Mouse (Mus musculus): ENCODE measurements around the gene Chst13. TPM values are rescaled to one million over a fixed set of nuclear protein-coding genes. Genes with fewer than 3 reads are reported as not detected.

Gene Chst13
- polyA plus RNA-seq, 1 experiment: not detected

- H3K27ac ChIP-seq (ENCODE audit: insufficient read depth, low read length): no peak overlapping the region
- no peaks in the 10 kb centered on the region for H3K4me1 ChIP-seq (ENCODE audit: control insufficient read depth, insufficient read depth, low read length)
- TF ChIP-seq CTCF (IDR thresholded peaks at IDR 0.05; ENCODE audit: borderline replicate concordance, insufficient read depth, low read length) (no peak), POLR2A (IDR thresholded peaks at IDR 0.05; ENCODE audit: low read depth, low read length) (no peak)
- H3K4me3 ChIP-seq (ENCODE audit: insufficient read depth, low read length): no peak overlapping the region
Observed at GRCm38 (mm10) chr6:90321811-90322210, 3.2 kb downstream of the Chst13 start.

GRCm38 (mm10) chr6:90320429-90320828, 4.6 kb downstream of the Chst13 start:
- TF ChIP-seq CTCF (IDR thresholded peaks at IDR 0.05; ENCODE audit: borderline replicate concordance, insufficient read depth, low read length) (no peak), POLR2A (IDR thresholded peaks at IDR 0.05; ENCODE audit: low read depth, low read length) (no peak)
- Histone ChIP-seq H3K4me1 (ENCODE audit: control insufficient read depth, insufficient read depth, low read length) (no peaks in the 10 kb centered on the region), H3K4me3 (ENCODE audit: insufficient read depth, low read length) (no peak overlapping the region), H3K27ac (ENCODE audit: insufficient read depth, low read length) (no peak overlapping the region)

- no peaks in the 10 kb centered on the region for H3K4me1 ChIP-seq (ENCODE audit: control insufficient read depth, insufficient read depth, low read length)
- no peak overlapping the region for H3K4me3 ChIP-seq (ENCODE audit: insufficient read depth, low read length)
- TF ChIP-seq CTCF (IDR thresholded peaks at IDR 0.05; ENCODE audit: borderline replicate concordance, insufficient read depth, low read length) (no peak), POLR2A (IDR thresholded peaks at IDR 0.05; ENCODE audit: low read depth, low read length) (no peak)
Observed at GRCm38 (mm10) chr6:90319475-90320191, 5.4 kb downstream of the Chst13 start.

GRCm38 (mm10) chr6:90319019-90319418, 6.0 kb downstream of the Chst13 start:
- Histone ChIP-seq H3K4me3 (ENCODE audit: insufficient read depth, low read length) (no peak overlapping the region), H3K4me1 (ENCODE audit: control insufficient read depth, insufficient read depth, low read length) (no peaks in the 10 kb centered on the region), H3K27ac (ENCODE audit: insufficient read depth, low read length) (no peak overlapping the region)
- no peak for TF ChIP-seq CTCF (IDR thresholded peaks at IDR 0.05; ENCODE audit: borderline replicate concordance, insufficient read depth, low read length)
- no peak for TF ChIP-seq POLR2A (IDR thresholded peaks at IDR 0.05; ENCODE audit: low read depth, low read length)

More at GRCm38 (mm10) chr6:90319475-90320191, 5.4 kb downstream of the Chst13 start:
- no peak overlapping the region for H3K27ac ChIP-seq (ENCODE audit: insufficient read depth, low read length)

- H3K4me3 ChIP-seq (ENCODE audit: insufficient read depth, low read length): no peak overlapping the region
- H3K4me1 ChIP-seq (ENCODE audit: control insufficient read depth, insufficient read depth, low read length): no peaks in the 10 kb centered on the region
- H3K27ac ChIP-seq (ENCODE audit: insufficient read depth, low read length): no peak overlapping the region
- TF ChIP-seq POLR2A (IDR thresholded peaks at IDR 0.05; ENCODE audit: low read depth, low read length) (no peak), CTCF (IDR thresholded peaks at IDR 0.05; ENCODE audit: borderline replicate concordance, insufficient read depth, low read length) (no peak)
Observed at GRCm38 (mm10) chr6:90317510-90318258, 7.3 kb downstream of the Chst13 start.

GRCm38 (mm10) chr6:90315961-90316360, 9.0 kb downstream of the Chst13 start:
- H3K4me1 ChIP-seq (ENCODE audit: control insufficient read depth, insufficient read depth, low read length): no peaks in the 10 kb centered on the region
- no peak overlapping the region for H3K27ac ChIP-seq (ENCODE audit: insufficient read depth, low read length)
- no peak for TF ChIP-seq POLR2A (IDR thresholded peaks at IDR 0.05; ENCODE audit: low read depth, low read length)
- TF ChIP-seq CTCF (IDR thresholded peaks at IDR 0.05; ENCODE audit: borderline replicate concordance, insufficient read depth, low read length): no peak
- H3K4me3 ChIP-seq (ENCODE audit: insufficient read depth, low read length): no peak overlapping the region

GRCm38 (mm10) chr6:90308839-90309778, 15.9 kb downstream of the Chst13 start:
- Histone ChIP-seq H3K4me3 (ENCODE audit: insufficient read depth, low read length) (no peak overlapping the region), H3K4me1 (ENCODE audit: control insufficient read depth, insufficient read depth, low read length) (no peaks in the 10 kb centered on the region), H3K27ac (ENCODE audit: insufficient read depth, low read length) (no peak overlapping the region)
- TF ChIP-seq POLR2A (IDR thresholded peaks at IDR 0.05; ENCODE audit: low read depth, low read length): no peak
- TF ChIP-seq CTCF (IDR thresholded peaks at IDR 0.05; ENCODE audit: borderline replicate concordance, insufficient read depth, low read length): no peak

GRCm38 (mm10) chr6:90306315-90306975, 18.5 kb downstream of the Chst13 start:
- Histone ChIP-seq H3K4me1 (ENCODE audit: control insufficient read depth, insufficient read depth, low read length) (no peaks in the 10 kb centered on the region), H3K27ac (ENCODE audit: insufficient read depth, low read length) (no peak overlapping the region), H3K4me3 (ENCODE audit: insufficient read depth, low read length) (no peak overlapping the region)
- TF ChIP-seq CTCF (IDR thresholded peaks at IDR 0.05; ENCODE audit: borderline replicate concordance, insufficient read depth, low read length) (no peak), POLR2A (IDR thresholded peaks at IDR 0.05; ENCODE audit: low read depth, low read length) (no peak)

GRCm38 (mm10) chr6:90300919-90301318, 24.1 kb downstream of the Chst13 start, which contains the start of gene BC048671:
BC048671 (plus strand) TSS chr6:90301219.
- no peak within 1 kb of the TSS for H3K27ac ChIP-seq (ENCODE audit: insufficient read depth, low read length)
- H3K4me1 ChIP-seq (ENCODE audit: control insufficient read depth, insufficient read depth, low read length): no peaks in the 10 kb centered on the region
- no peak within 1 kb of the TSS for H3K4me3 ChIP-seq (ENCODE audit: insufficient read depth, low read length)
- TF ChIP-seq POLR2A (IDR thresholded peaks at IDR 0.05; ENCODE audit: low read depth, low read length): no peak
- no peak for TF ChIP-seq CTCF (IDR thresholded peaks at IDR 0.05; ENCODE audit: borderline replicate concordance, insufficient read depth, low read length)

Data from embryonic fibroblast, embryonic 13.5 days (primary cell).